Mouse (Mus musculus) frontal cortex, adult 2 months (tissue): Measurements from ENCODE around the gene Anln. TPM values are rescaled to one million over a fixed set of nuclear protein-coding genes. Genes with fewer than 3 reads are reported as not detected.
A peak's percentile ranks its signal among the peaks of the same experiment; 100 is the strongest.
"Not testable (repeated sequence)": the region's sequence is repeated elsewhere in the genome, so short reads cannot be mapped to it uniquely, and the experiment has no call there.

ENCODE experiments used
- DNase-seq, 2 experiments: peaks; one replicate each; pipeline ENCODE4 v3.0.0; 2022; ENCODE audit warnings: low spot score in 1 of 2; ENCODE audit errors: extremely low spot score in 1 of 2
- polyA plus RNA-seq: library from polyadenylated mRNA; depleted of rRNA; stranded (reverse); fragments of >200 nt; gene quantifications from 2 replicates; pipeline ENCODE4 v1.2.3, GENCODE M21; 2012

Gene Anln
- polyA plus RNA-seq, 1 experiment, result 7.9 TPM

- DNase-seq, result not testable (repeated sequence)
Measured at GRCm38 (mm10) chr9:22403501-22403900, 14.5 kb upstream of the Anln start.

DNA sequence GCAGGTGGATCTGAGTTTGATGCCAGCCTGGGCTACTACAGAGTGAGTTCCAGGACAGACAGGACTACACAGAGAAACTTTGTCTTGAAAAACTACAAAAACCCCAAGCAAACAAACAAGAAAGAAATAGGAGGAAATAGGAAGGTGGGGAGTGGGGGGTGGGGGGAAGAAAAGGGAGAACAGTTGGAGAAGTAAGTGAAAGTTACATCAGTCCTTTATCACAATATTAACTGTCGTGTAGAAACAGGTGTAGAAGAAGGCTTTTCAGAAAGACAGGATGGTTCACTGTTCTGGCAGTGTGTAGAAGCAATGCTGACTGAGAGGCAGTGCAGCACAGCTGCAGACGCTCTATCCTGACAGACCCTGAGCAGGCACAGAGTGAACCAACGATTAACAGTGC is 14.0 kb upstream of the Anln start:
- no peak for DNase-seq

- DNase-seq, result no peak
Measured at GRCm38 (mm10) chr9:22402001-22402400, 13.0 kb upstream of the Anln start.

GRCm38 (mm10) chr9:22399021-22399420 is 10.0 kb upstream of the Anln start:
- no peak for DNase-seq

DNA sequence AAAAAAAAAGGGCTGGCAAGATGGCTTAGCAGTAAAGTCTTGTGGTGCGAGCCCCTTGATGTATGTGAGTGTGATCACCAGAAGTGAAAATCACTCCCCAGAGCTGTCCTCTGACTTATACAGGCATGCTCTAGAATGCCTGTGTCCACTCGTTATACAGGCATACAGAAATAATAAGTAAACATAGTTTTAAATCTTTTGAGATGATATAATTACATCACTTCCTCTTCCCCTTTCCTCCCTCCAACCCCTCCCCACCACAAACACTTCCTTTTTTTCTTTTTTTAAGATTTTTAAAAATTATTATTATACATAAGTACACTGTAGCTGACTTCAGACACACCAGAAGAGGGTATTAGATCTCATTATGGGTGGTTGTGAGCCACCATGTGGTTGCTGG is 5.7 kb upstream of the Anln start:
- DNase-seq, result no peak

DNA sequence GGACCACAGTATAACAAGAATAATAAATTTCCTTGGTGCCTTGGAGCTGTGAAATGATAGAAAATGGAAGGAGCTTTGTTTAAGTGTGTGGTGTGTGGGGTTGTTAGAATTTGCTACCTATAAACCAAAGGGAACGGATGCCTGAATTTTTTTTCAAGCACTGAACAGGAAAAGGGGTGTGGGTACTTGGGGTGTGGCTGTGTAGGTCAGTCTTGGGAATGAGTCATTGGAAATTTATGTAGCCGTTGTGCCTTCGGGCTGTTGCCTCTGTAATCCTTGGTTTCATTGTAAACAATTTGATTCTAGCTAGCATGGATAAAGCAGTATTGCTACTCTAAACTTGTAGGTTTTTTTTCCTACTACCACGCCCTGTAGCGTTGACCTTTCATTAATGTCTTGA is 1.4 kb upstream of the Anln start:
- DNase-seq, result no peak

DNA sequence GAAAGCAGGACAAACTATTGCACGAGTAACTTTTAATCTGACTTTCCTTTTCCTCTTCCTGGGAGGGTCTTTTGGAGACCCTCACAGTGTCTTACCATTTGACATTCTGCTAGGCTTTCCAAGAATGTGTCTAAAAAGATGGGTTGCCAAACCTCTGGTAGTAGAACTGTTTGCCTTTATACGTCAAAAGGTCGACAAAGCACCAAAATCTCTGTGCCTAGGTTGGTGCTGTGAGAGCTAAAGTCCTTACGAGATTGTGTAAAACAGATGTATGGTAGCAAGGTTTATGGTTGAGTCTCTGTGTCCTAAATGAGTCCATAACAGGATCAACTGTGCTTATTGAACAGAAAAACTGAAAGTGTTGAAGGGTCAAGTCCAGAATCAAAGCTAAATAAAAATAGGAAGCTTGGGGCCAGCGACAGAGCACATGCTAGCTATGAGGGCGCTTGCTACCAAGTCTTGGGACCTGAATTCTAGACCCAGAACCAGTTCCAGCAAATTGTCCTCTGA is 803 bp upstream of the Anln start:
- DNase-seq, result no peak

DNA sequence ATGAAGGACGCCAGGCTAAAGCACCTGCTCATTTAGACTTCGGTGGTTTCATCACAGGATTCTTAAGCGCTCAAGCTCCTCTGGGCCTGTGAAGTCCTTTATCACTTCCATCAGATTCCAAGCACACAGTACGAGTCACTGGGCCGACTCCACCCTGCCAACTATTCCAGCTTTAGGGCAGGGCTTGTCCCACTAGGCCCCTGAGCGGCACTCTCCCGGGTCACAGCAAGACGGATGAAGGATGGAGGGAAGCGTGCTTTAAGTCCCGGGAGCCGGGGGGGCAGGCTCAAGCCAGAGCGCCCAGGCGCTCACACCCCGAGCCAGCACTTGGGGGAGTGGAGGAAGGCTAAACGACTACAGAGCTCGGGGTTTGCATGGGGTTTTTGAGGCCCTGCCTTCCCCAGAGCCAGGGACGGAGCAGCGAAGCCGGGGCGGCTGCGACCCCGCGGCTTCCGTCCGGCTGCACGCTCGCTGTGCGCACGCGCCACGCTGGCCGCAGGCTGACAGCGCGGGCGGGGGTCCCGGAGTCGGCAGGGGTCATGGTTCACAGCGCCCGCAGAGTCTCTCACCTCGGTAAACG is 497 bp downstream of the Anln start:
- no peak for DNase-seq

GRCm38 (mm10) chr9:22387901-22388300 is 1.1 kb downstream of the Anln start:
- DNase-seq, result no peak

GRCm38 (mm10) chr9:22385890-22386289 is 3.1 kb downstream of the Anln start:
- DNase-seq, result no peak

DNA sequence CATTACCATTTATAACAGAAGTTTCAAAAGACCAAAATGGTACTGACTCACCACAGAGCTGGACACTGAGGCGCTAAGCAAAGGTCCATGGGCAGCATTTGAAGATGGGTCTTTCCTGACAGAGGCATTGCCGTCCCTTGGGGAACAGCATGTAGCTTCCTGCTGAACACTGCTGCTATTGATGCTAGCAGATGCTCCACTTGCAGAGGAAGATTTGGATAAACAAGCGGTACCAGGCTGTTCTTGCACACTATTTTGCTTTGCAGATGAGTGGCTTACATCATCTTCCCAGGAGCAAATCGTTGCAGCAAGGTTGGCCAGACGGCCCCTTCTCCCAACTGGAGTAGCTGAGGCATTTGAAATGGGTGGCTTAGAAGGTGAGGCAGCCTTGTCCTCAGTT is 12.9 kb downstream of the Anln start:
- peak in 1 of 2 experiments; percentile 34 for DNase-seq

- DNase-seq, result no peak
Measured at GRCm38 (mm10) chr9:22372760-22373159, 16.2 kb downstream of the Anln start.

- no peak for DNase-seq
Measured at GRCm38 (mm10) chr9:22368030-22368429, 21.0 kb downstream of the Anln start.

DNA sequence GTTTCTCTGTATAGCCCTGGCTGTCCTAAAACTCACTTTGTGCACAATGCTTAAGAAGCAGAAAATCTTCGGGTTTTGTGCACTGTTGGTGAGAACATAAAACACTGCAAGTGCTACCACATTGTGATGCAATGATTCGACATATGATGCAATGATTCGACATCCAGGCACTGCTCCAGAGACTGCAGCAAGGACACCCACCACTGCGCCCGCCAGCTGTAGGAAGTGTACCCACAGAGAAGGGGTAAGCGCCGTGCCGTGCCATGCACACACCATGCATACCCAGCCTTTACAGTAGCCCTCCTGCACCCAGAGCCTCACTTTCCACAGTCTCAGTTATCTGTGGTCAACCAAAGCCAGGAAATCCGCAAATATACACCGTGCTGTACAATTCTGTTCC is 22.4 kb downstream of the Anln start:
- DNase-seq, result no peak

- no peak for DNase-seq
Measured at GRCm38 (mm10) chr9:22366221-22366620, 22.8 kb downstream of the Anln start.

- DNase-seq, result no peak
Measured at GRCm38 (mm10) chr9:22360916-22361315, 28.1 kb downstream of the Anln start.

DNA sequence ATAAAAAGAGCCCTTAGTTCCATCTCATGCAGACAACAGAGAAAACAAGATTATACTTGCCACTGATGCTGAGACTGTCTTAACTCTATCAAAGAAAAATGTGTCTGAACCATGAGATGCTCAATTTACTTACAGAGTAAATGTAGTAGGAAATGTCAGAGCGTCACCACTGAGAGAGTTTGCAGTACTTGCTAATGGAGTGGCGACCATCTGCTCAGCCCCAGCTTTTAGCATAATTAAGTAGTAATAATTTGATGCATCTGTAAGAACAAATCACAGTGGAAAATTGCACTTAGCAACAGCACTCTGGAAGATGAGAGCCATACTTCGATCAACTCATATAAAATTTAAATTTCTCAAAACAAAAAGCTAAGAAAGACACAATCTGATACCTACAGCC is 33.1 kb downstream of the Anln start:
- no peak for DNase-seq

GRCm38 (mm10) chr9:22353901-22354300 is 35.1 kb downstream of the Anln start:
- DNase-seq, result no peak

- no peak for DNase-seq
Measured at GRCm38 (mm10) chr9:22353465-22353864, 35.5 kb downstream of the Anln start.

DNA sequence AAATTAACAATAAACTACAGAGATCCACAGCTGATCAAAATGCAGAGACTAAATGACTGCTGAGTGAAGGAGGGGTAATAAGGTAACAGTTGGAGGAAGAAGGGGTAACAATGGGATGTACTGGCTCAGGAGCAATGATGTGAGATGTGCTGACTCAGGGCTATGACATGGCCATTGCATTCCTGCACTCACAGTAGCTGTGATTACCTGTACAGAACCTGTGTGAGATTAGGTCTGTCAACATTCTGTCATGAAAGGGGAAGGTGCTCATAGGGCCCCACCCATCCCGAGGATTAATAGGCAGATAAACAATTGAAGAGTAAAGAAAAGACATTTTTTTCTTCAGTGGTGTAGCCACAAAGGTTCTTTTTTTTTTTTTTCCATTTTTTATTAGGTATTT is 48.7 kb downstream of the Anln start:
- DNase-seq, result no peak

DNA sequence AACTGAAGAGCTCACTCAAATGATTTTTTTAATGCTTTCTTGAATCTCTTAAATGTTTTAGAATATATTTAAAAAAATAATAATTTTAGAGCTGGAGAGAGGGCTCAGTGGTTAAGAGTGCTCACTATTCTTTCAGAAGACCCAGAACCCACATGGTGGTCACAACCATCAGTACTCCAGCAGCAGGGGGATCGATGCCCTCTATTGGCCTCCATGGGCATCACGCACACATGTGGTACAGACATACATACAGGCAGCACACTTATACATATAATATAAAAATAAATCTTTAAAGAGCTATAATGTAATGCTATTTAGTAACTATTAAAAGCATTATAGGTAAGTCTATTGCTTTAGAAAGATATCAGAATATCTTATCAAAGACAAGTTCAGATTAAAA is 51.8 kb downstream of the Anln start:
- no peak for DNase-seq

DNA sequence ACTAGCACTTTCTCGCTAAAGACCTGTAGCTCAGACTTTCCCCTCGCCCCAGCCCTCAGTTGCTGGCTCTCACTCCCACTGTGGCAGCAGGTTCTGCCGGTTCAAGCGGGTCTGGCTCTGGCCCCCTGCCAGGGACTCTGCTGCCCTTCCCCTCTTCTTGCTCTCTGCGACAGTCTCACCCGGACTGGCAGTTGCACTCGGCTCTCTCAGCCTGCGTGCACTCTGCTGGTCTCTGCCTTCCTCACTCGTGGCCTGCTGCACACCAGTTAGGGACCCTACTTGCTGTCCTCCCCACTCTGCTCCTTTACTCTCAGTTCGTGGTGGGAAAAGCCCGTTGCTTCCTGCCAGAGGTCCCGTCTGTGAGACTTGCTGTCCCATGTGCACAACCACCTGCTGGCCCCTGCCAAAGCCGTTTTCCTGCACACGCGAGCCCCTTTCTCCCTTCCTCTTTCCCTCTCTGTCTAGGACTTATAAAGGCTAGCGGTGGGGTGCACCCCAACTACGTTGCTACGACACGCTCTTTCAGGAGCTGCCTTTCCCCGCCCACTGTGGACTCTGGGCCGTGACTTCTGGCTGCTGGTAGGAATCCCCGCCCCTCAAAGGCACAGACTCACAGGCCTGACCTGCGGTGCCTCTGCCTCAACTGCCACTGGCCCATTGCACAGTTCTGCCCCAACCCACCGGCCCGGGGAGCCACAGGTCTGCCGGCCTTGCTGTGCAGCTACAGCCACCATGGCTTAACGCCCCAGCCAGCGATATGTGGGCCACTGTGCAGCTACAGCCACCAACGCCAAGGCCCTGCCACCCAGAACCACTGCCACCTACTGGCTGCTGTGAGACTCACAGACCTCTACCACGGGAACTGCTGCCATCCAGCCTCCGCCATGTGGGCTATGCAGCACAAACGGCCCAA is 61.3 kb downstream of the Anln start:
- DNase-seq, result peak; percentile 28 to 82
